Mouse (Mus musculus) kidney, embryonic 14.5 days (tissue): ENCODE results near the gene Scml4. TPM values are rescaled to one million over a fixed set of nuclear protein-coding genes. Genes with fewer than 3 reads are reported as not detected.

Source experiments
- ATAC-seq: fragments of 200-750 bp; cut with Nextera tagmentation; 2 replicates; pipeline ENCODE4 v1.8.0; 2017; ENCODE audit warnings: moderate number of reproducible peaks, mild to moderate bottlenecking, moderate TSS enrichment, moderate library complexity; ENCODE audit not compliant: low FRiP score, low TSS enrichment
- H3K27ac ChIP-seq: fragments of 300-500 bp; sonication (generic); 2 replicates; pipeline ENCODE4 v1.5.1; 2014; ENCODE audit warnings: low read depth, mild to moderate bottlenecking, low read length, moderate library complexity, mixed read lengths
- H3K27me3 ChIP-seq: fragments of 300-500 bp; sonication (generic); 2 replicates; pipeline ENCODE4 v1.6.1; 2014; ENCODE audit warnings: mild to moderate bottlenecking, low read length; ENCODE audit not compliant: control insufficient read depth, insufficient read depth
- H3K36me3 ChIP-seq: fragments of 300-500 bp; sonication (generic); 2 replicates; pipeline ENCODE4 v1.6.1; 2014; ENCODE audit warnings: low read length, mixed read lengths; ENCODE audit not compliant: control insufficient read depth, insufficient read depth
- H3K4me1 ChIP-seq: fragments of 300-500 bp; sonication (generic); 2 replicates; pipeline ENCODE4 v1.6.1; 2014; ENCODE audit warnings: low read length, mixed read lengths; ENCODE audit not compliant: control insufficient read depth, insufficient read depth
- H3K4me2 ChIP-seq: fragments of 300-500 bp; sonication (generic); replicated peaks from 2 replicates; pipeline ENCODE4 v1.6.1; 2014; ENCODE audit warnings: low read depth, mild to moderate bottlenecking, low read length
- H3K4me3 ChIP-seq: fragments of 300-500 bp; sonication (generic); 2 replicates; pipeline ENCODE4 v1.5.1; 2014; ENCODE audit warnings: mild to moderate bottlenecking, low read length
- H3K9ac ChIP-seq: fragments of 300-500 bp; sonication (generic); 2 replicates; pipeline ENCODE4 v1.6.1; 2014; ENCODE audit warnings: low read depth, mild to moderate bottlenecking, low read length, moderate library complexity
- H3K9me3 ChIP-seq: fragments of 300-500 bp; sonication (generic); 2 replicates; pipeline ENCODE4 v1.6.1; 2016; ENCODE audit warnings: low read length; ENCODE audit not compliant: control insufficient read depth
- WGBS: fragments of 180-500 bp; shearing (Covaris S2); extraction: QIAGEN DNeasy Blood & Tissue Kit; methylation state at CpG from one replicate; pipeline ENCODE4 v1.1.7; 2014; 5-methylcytosine and 5-hydroxymethylcytosine counted together
- polyA plus RNA-seq: library from polyadenylated mRNA; unstranded; fragments of >200 nt; fragmentation: Nextera tagmentation; extraction: Ambion mirVana; gene quantifications from 2 replicates; pipeline ENCODE4 v1.2.1, GENCODE M21; 2014

Gene Scml4
- polyA plus RNA-seq, 1 experiment from 2014 or later = 0.53 TPM

- H3K4me3 ChIP-seq = no peak overlapping the region
- H3K9me3 ChIP-seq = no peaks in the 10 kb centered on the region
- H3K27me3 ChIP-seq = no peaks in the 10 kb centered on the region
- 78% methylated on average over 4 of the region's 4 CpGs for WGBS
- H3K9ac ChIP-seq = no peak overlapping the region
- H3K4me2 ChIP-seq = no peak overlapping the region
- H3K27ac ChIP-seq = no peak overlapping the region
- ATAC-seq = no peak
- H3K36me3 ChIP-seq = no peaks in the 10 kb centered on the region
- H3K4me1 ChIP-seq = 0 out of 2 replicates have a peak, but pooled peaks cover under 1% of the 10 kb centered on the region
These were observed 32.1 kb downstream of the Scml4 start for GRCm38 (mm10) chr10:42892250-42892649.

GRCm38 (mm10) chr10:42892987-42893386, 32.8 kb downstream of the Scml4 start:
- WGBS = 65% methylated on average over 4 of the region's 4 CpGs
- H3K4me3 ChIP-seq = no peak overlapping the region
- H3K27me3 ChIP-seq = no peaks in the 10 kb centered on the region
- no peaks in the 10 kb centered on the region for H3K4me1 ChIP-seq
- no peak overlapping the region for H3K4me2 ChIP-seq
- H3K9me3 ChIP-seq = no peaks in the 10 kb centered on the region
- no peak overlapping the region for H3K27ac ChIP-seq
- H3K9ac ChIP-seq = no peak overlapping the region
- ATAC-seq = no peak
- no peaks in the 10 kb centered on the region for H3K36me3 ChIP-seq

- 81% methylated on average over 8 of the region's 8 CpGs for WGBS
- Histone ChIP-seq H3K4me1 (no peaks in the 10 kb centered on the region), H3K36me3 (no peaks in the 10 kb centered on the region), H3K4me3 (no peak overlapping the region), H3K27me3 (no peaks in the 10 kb centered on the region), H3K9me3 (no peaks in the 10 kb centered on the region), H3K9ac (no peak overlapping the region), H3K27ac (no peak overlapping the region), H3K4me2 (no peak overlapping the region)
- ATAC-seq = no peak; the same call in 1 of the 2 replicates
These were observed 33.7 kb downstream of the Scml4 start for GRCm38 (mm10) chr10:42893857-42894256.

GRCm38 (mm10) chr10:42894263-42894662, 34.1 kb downstream of the Scml4 start:
- no peak overlapping the region for H3K27ac ChIP-seq
- no peak for ATAC-seq
- no peaks in the 10 kb centered on the region for H3K9me3 ChIP-seq
- no peaks in the 10 kb centered on the region for H3K27me3 ChIP-seq
- H3K4me2 ChIP-seq = no peak overlapping the region
- 65% methylated on average over 3 of the region's 3 CpGs for WGBS
- no peak overlapping the region for H3K9ac ChIP-seq
- no peak overlapping the region for H3K4me3 ChIP-seq
- no peaks in the 10 kb centered on the region for H3K4me1 ChIP-seq
- no peaks in the 10 kb centered on the region for H3K36me3 ChIP-seq

GRCm38 (mm10) chr10:42894696-42895095, 34.5 kb downstream of the Scml4 start:
- Histone ChIP-seq H3K9me3 (no peaks in the 10 kb centered on the region), H3K4me3 (no peak overlapping the region), H3K36me3 (no peaks in the 10 kb centered on the region), H3K4me2 (no peak overlapping the region), H3K27me3 (no peaks in the 10 kb centered on the region), H3K9ac (no peak overlapping the region), H3K27ac (no peak overlapping the region), H3K4me1 (no peaks in the 10 kb centered on the region)
- ATAC-seq = no peak
- WGBS = 63% methylated on average over 7 of the region's 7 CpGs

GRCm38 (mm10) chr10:42896621-42897020, 36.5 kb downstream of the Scml4 start:
- no peak overlapping the region for H3K9ac ChIP-seq
- no peaks in the 10 kb centered on the region for H3K4me1 ChIP-seq
- ATAC-seq = no peak
- H3K27me3 ChIP-seq = no peaks in the 10 kb centered on the region
- H3K36me3 ChIP-seq = no peaks in the 10 kb centered on the region
- 88% methylated on average over 3 of the region's 3 CpGs for WGBS
- no peaks in the 10 kb centered on the region for H3K9me3 ChIP-seq
- H3K4me2 ChIP-seq = no peak overlapping the region
- H3K27ac ChIP-seq = no peak overlapping the region
- no peak overlapping the region for H3K4me3 ChIP-seq

GRCm38 (mm10) chr10:42897166-42897565, 37.0 kb downstream of the Scml4 start:
- no peaks in the 10 kb centered on the region for H3K36me3 ChIP-seq
- H3K9ac ChIP-seq = no peak overlapping the region
- no peak for ATAC-seq
- H3K4me3 ChIP-seq = no peak overlapping the region
- no peaks in the 10 kb centered on the region for H3K9me3 ChIP-seq
- 82% methylated on average over 4 of the region's 4 CpGs for WGBS
- no peaks in the 10 kb centered on the region for H3K4me1 ChIP-seq
- no peak overlapping the region for H3K4me2 ChIP-seq
- no peak overlapping the region for H3K27ac ChIP-seq
- H3K27me3 ChIP-seq = no peaks in the 10 kb centered on the region

- no peaks in the 10 kb centered on the region for H3K9me3 ChIP-seq
- no peak overlapping the region for H3K4me3 ChIP-seq
- ATAC-seq = no peak
- H3K36me3 ChIP-seq = no peaks in the 10 kb centered on the region
- H3K4me1 ChIP-seq = no peaks in the 10 kb centered on the region
- WGBS = 79% methylated on average over 5 of the region's 5 CpGs
- H3K27me3 ChIP-seq = no peaks in the 10 kb centered on the region
- no peak overlapping the region for H3K9ac ChIP-seq
- no peak overlapping the region for H3K27ac ChIP-seq
- no peak overlapping the region for H3K4me2 ChIP-seq
These were observed 37.5 kb downstream of the Scml4 start for GRCm38 (mm10) chr10:42897632-42898031.

GRCm38 (mm10) chr10:42901361-42901760, 41.2 kb downstream of the Scml4 start:
- H3K36me3 ChIP-seq = no peaks in the 10 kb centered on the region
- no peaks in the 10 kb centered on the region for H3K4me1 ChIP-seq
- H3K27me3 ChIP-seq = no peaks in the 10 kb centered on the region
- no peak overlapping the region for H3K4me3 ChIP-seq
- no peak overlapping the region for H3K27ac ChIP-seq
- H3K4me2 ChIP-seq = no peak overlapping the region
- H3K9me3 ChIP-seq = no peaks in the 10 kb centered on the region
- 68% methylated on average over 4 of the region's 4 CpGs for WGBS
- no peak for ATAC-seq
- no peak overlapping the region for H3K9ac ChIP-seq

- H3K27me3 ChIP-seq = no peaks in the 10 kb centered on the region
- 93% methylated on average over 1 of the region's 1 CpGs for WGBS
- H3K36me3 ChIP-seq = no peaks in the 10 kb centered on the region
- no peak overlapping the region for H3K27ac ChIP-seq
- no peak overlapping the region for H3K9ac ChIP-seq
- no peaks in the 10 kb centered on the region for H3K9me3 ChIP-seq
- ATAC-seq = no peak
- H3K4me2 ChIP-seq = no peak overlapping the region
- no peak overlapping the region for H3K4me3 ChIP-seq
- no peaks in the 10 kb centered on the region for H3K4me1 ChIP-seq
These were observed 42.9 kb downstream of the Scml4 start for GRCm38 (mm10) chr10:42903054-42903453.
